Mouse (Mus musculus) neural tube, embryonic 15.5 days (tissue): Measurements from ENCODE around the gene Ccdc85c. TPM values are rescaled to one million over a fixed set of nuclear protein-coding genes. Genes with fewer than 3 reads are reported as not detected.

Source experiments
- ATAC-seq: fragments of 200-750 bp; cut with Nextera tagmentation; 2 replicates; pipeline ENCODE4 v1.8.0; 2017; ENCODE audit warnings: mild to moderate bottlenecking, moderate TSS enrichment, moderate library complexity; ENCODE audit not compliant: low FRiP score
- H3K27ac ChIP-seq: fragments of 300-500 bp; sonication (generic); replicated peaks from 2 replicates; pipeline ENCODE4 v1.5.1; 2015; ENCODE audit warnings: mild to moderate bottlenecking, inconsistent platforms
- H3K27me3 ChIP-seq: fragments of 300-500 bp; sonication (generic); replicated peaks from 2 replicates; pipeline ENCODE4 v1.6.1; 2015; ENCODE audit warnings: inconsistent platforms
- H3K36me3 ChIP-seq: fragments of 300-500 bp; sonication (generic); 2 replicates; pipeline ENCODE4 v1.6.1; 2015; ENCODE audit warnings: inconsistent platforms
- H3K4me1 ChIP-seq: fragments of 300-500 bp; sonication (generic); 2 replicates; pipeline ENCODE4 v1.6.1; 2015; ENCODE audit warnings: inconsistent platforms
- H3K4me2 ChIP-seq: fragments of 300-500 bp; sonication (generic); 2 replicates; pipeline ENCODE4 v1.6.1; 2015; ENCODE audit warnings: inconsistent platforms, mild to moderate bottlenecking, moderate library complexity
- H3K4me3 ChIP-seq: fragments of 300-500 bp; sonication (generic); replicated peaks from 2 replicates; pipeline ENCODE4 v1.5.1; 2015; ENCODE audit warnings: mild to moderate bottlenecking, inconsistent platforms
- H3K9ac ChIP-seq: fragments of 300-500 bp; sonication (generic); replicated peaks from 2 replicates; pipeline ENCODE4 v1.6.1; 2015; ENCODE audit warnings: mild to moderate bottlenecking, inconsistent platforms
- H3K9me3 ChIP-seq: fragments of 300-500 bp; sonication (generic); replicated peaks from 2 replicates; pipeline ENCODE4 v1.6.1; 2016; ENCODE audit warnings: inconsistent platforms
- WGBS: fragments of 180-500 bp; shearing (Covaris S2); methylation state at CpG from one replicate; pipeline ENCODE4 v1.1.7; 2015; ENCODE audit warnings: mixed read lengths; 5-methylcytosine and 5-hydroxymethylcytosine counted together
- polyA plus RNA-seq: library from polyadenylated mRNA; unstranded; fragments of >200 nt; fragmentation: Nextera tagmentation; extraction: Ambion mirVana; gene quantifications from 2 replicates; pipeline ENCODE4 v1.2.1, GENCODE M21; 2015

Gene Ccdc85c
- polyA plus RNA-seq, 1 experiment from 2014 or later: 11.9 TPM

GRCm38 (mm10) chr12:108244778-108245177 is 30.4 kb downstream of the Ccdc85c start:
- H3K4me1 ChIP-seq: peaks cover 89% of the 10 kb centered on the region
- no peaks in the 10 kb centered on the region for H3K9me3 ChIP-seq
- H3K36me3 ChIP-seq: no peaks in the 10 kb centered on the region
- 2% methylated on average over 8 of the region's 8 CpGs for WGBS
- H3K4me2 ChIP-seq: peak overlapping the region; percentile 15; the same call in 1 of the 2 replicates
- no peak for ATAC-seq
- H3K27ac ChIP-seq: peak overlapping the region; percentile 60
- H3K9ac ChIP-seq: no peak overlapping the region
- H3K4me3 ChIP-seq: no peak overlapping the region
- H3K27me3 ChIP-seq: no peaks in the 10 kb centered on the region

- Histone ChIP-seq H3K4me1 (peaks cover 92% of the 10 kb centered on the region), H3K27ac (peak overlapping the region; percentile 85; the same call in 1 of the 2 replicates), H3K4me3 (no peak overlapping the region), H3K9ac (no peak overlapping the region), H3K27me3 (no peaks in the 10 kb centered on the region), H3K36me3 (no peaks in the 10 kb centered on the region), H3K4me2 (no peak overlapping the region), H3K9me3 (no peaks in the 10 kb centered on the region)
- 31% methylated on average over 20 of the region's 20 CpGs for WGBS
- ATAC-seq: no peak
These were observed 32.9 kb downstream of the Ccdc85c start for GRCm38 (mm10) chr12:108242243-108242745.

DNA sequence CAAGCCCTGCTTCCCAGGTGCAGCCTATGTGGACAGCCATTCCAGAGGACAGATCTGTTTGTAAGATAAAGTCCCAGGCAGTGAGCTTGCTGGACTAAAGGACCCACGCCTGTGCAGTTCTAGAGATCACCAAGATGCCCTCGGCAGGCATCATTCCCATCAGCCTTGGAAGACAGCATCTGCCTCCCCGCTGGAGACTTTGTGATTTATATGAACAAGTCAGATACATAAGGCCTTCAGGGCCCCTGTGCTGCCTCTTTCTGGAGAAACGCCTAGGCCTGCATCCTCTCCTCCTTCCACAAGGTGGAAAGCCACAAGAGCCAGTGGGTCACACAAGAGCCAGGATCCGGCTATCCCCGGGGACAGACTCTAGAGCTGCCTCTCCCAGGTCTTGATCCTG is 33.6 kb downstream of the Ccdc85c start:
- Histone ChIP-seq H3K27ac (peak overlapping the region; percentile 85), H3K4me2 (peak overlapping the region; percentile 40; the same call in 1 of the 2 replicates), H3K9me3 (no peaks in the 10 kb centered on the region), H3K27me3 (no peaks in the 10 kb centered on the region), H3K4me1 (peaks cover 95% of the 10 kb centered on the region), H3K36me3 (no peaks in the 10 kb centered on the region), H3K4me3 (no peak overlapping the region), H3K9ac (no peak overlapping the region)
- WGBS: 15% methylated on average over 6 of the region's 6 CpGs
- no peak for ATAC-seq

GRCm38 (mm10) chr12:108240953-108241588 is 34.2 kb downstream of the Ccdc85c start:
- peak overlapping the region; percentile 40 for H3K4me2 ChIP-seq
- H3K4me1 ChIP-seq: peaks cover 97% of the 10 kb centered on the region
- ATAC-seq: peak; percentile 60
- H3K9ac ChIP-seq: peak overlapping the region; percentile 28; the same call in 1 of the 2 replicates
- H3K9me3 ChIP-seq: no peaks in the 10 kb centered on the region
- H3K27me3 ChIP-seq: no peaks in the 10 kb centered on the region
- H3K27ac ChIP-seq: peak overlapping the region; percentile 85
- H3K36me3 ChIP-seq: no peaks in the 10 kb centered on the region
- 10% methylated on average over 21 of the region's 21 CpGs for WGBS
- no peak overlapping the region for H3K4me3 ChIP-seq

- H3K27me3 ChIP-seq: no peaks in the 10 kb centered on the region
- WGBS: 39% methylated on average over 13 of the region's 13 CpGs
- H3K36me3 ChIP-seq: no peaks in the 10 kb centered on the region
- H3K4me2 ChIP-seq: peak overlapping the region; percentile 40
- peak overlapping the region; percentile 28; the same call in 1 of the 2 replicates for H3K9ac ChIP-seq
- peak overlapping the region; percentile 85 for H3K27ac ChIP-seq
- no peak overlapping the region for H3K4me3 ChIP-seq
- H3K4me1 ChIP-seq: peaks cover 95% of the 10 kb centered on the region
- H3K9me3 ChIP-seq: no peaks in the 10 kb centered on the region
- peak; percentile 9; the same call in 1 of the 2 replicates for ATAC-seq
These were observed 34.8 kb downstream of the Ccdc85c start for GRCm38 (mm10) chr12:108240401-108240890.

DNA sequence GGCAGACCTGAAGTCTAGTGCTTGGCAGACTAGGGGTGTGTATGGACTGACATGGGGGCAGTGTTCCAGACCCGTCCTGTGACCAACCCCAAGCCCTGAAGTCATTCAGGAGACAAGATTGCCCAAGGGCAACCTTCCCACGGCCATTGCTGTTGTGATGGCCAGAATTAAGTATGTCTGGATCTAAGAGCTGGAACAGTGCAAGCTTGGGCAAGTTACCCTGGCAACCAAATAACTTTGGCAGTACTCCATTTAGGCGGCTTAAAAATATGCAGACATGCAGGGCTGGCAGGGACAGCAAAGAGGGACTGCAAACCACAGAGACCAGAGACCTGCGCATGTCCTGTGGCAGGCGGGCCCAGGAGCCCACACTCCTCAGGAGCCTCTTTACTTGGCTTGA is 35.8 kb downstream of the Ccdc85c start:
- Histone ChIP-seq H3K27ac (peak overlapping the region; percentile 85), H3K9ac (no peak overlapping the region), H3K27me3 (no peaks in the 10 kb centered on the region), H3K36me3 (no peaks in the 10 kb centered on the region), H3K4me2 (0 out of 2 replicates have a peak overlapping the region, but pooled peaks have one; percentile 1), H3K9me3 (no peaks in the 10 kb centered on the region), H3K4me1 (peaks cover 92% of the 10 kb centered on the region), H3K4me3 (no peak overlapping the region)
- WGBS: 25% methylated on average over 5 of the region's 5 CpGs
- ATAC-seq: no peak

- ATAC-seq: no peak
- no peak overlapping the region for H3K27ac ChIP-seq
- H3K9me3 ChIP-seq: no peaks in the 10 kb centered on the region
- peaks cover 86% of the 10 kb centered on the region for H3K4me1 ChIP-seq
- H3K9ac ChIP-seq: no peak overlapping the region
- H3K4me2 ChIP-seq: no peak overlapping the region
- no peaks in the 10 kb centered on the region for H3K36me3 ChIP-seq
- WGBS: 73% methylated on average over 17 of the region's 17 CpGs
- no peak overlapping the region for H3K4me3 ChIP-seq
- no peaks in the 10 kb centered on the region for H3K27me3 ChIP-seq
These were observed 36.7 kb downstream of the Ccdc85c start for GRCm38 (mm10) chr12:108238395-108239035.

GRCm38 (mm10) chr12:108237300-108238006 is 37.8 kb downstream of the Ccdc85c start:
- ATAC-seq: no peak
- Histone ChIP-seq H3K9me3 (no peaks in the 10 kb centered on the region), H3K9ac (no peak overlapping the region), H3K4me3 (no peak overlapping the region), H3K27ac (no peak overlapping the region), H3K4me2 (no peak overlapping the region), H3K36me3 (no peaks in the 10 kb centered on the region), H3K27me3 (no peaks in the 10 kb centered on the region), H3K4me1 (peaks cover 77% of the 10 kb centered on the region)
- WGBS: 73% methylated on average over 6 of the region's 6 CpGs

GRCm38 (mm10) chr12:108235976-108236555 is 39.2 kb downstream of the Ccdc85c start:
- Histone ChIP-seq H3K4me1 (peaks cover 77% of the 10 kb centered on the region), H3K36me3 (no peaks in the 10 kb centered on the region), H3K4me3 (no peak overlapping the region), H3K27ac (no peak overlapping the region), H3K4me2 (no peak overlapping the region), H3K9me3 (no peaks in the 10 kb centered on the region), H3K27me3 (no peaks in the 10 kb centered on the region), H3K9ac (no peak overlapping the region)
- ATAC-seq: no peak
- 57% methylated on average over 17 of the region's 18 CpGs for WGBS

GRCm38 (mm10) chr12:108234832-108235602 is 40.2 kb downstream of the Ccdc85c start:
- H3K9ac ChIP-seq: no peak overlapping the region
- no peaks in the 10 kb centered on the region for H3K36me3 ChIP-seq
- no peak overlapping the region for H3K4me2 ChIP-seq
- no peaks in the 10 kb centered on the region for H3K27me3 ChIP-seq
- no peak overlapping the region for H3K4me3 ChIP-seq
- no peak overlapping the region for H3K27ac ChIP-seq
- no peaks in the 10 kb centered on the region for H3K9me3 ChIP-seq
- peaks cover 69% of the 10 kb centered on the region for H3K4me1 ChIP-seq
- no peak for ATAC-seq
- 73% methylated on average over 14 of the region's 14 CpGs for WGBS

DNA sequence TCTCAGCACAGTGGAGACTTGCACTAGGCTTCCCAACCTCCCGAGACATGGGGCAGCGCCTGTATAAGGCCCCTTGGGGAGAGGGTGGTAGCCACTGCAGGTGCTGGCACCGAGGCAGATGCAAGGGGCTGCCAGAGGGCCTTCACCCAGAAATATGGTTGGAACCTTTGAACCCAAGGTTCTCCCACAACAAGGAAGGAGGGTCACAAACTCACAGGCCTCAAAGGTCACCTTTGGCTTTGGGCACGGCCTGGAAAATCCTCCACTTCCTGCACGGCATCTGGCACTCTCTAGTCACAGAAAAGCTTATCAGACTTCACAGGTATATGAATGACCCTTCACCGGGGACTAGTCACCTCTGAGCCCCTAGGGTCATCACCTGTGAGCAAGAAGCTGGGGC is 41.5 kb downstream of the Ccdc85c start:
- ATAC-seq: no peak
- Histone ChIP-seq H3K9me3 (no peaks in the 10 kb centered on the region), H3K36me3 (no peaks in the 10 kb centered on the region), H3K27me3 (no peaks in the 10 kb centered on the region), H3K27ac (no peak overlapping the region), H3K4me2 (no peak overlapping the region), H3K4me1 (peaks cover 56% of the 10 kb centered on the region), H3K9ac (no peak overlapping the region), H3K4me3 (no peak overlapping the region)
- 87% methylated on average over 6 of the region's 6 CpGs for WGBS
